Mouse (Mus musculus) small intestine, adult 2 months (tissue): ENCODE data around the gene Cacnb2. TPM values are rescaled to one million over a fixed set of nuclear protein-coding genes. Genes with fewer than 3 reads are reported as not detected.

Experiments used
- H3K27ac ChIP-seq: fragments of 200-500 bp; 2 replicates; pipeline ENCODE4 v1.5.1; 2012; ENCODE audit warnings: low read depth, low read length, control low read depth, inconsistent platforms; ENCODE audit not compliant: insufficient read depth
- H3K27me3 ChIP-seq: fragments of 200-500 bp; 2 replicates; pipeline ENCODE4 v1.6.1; 2012; ENCODE audit warnings: mild to moderate bottlenecking, moderate library complexity, low read length, inconsistent platforms; ENCODE audit not compliant: control insufficient read depth, insufficient read depth
- H3K36me3 ChIP-seq: fragments of 200-500 bp; 2 replicates; pipeline ENCODE4 v1.6.1; 2012; ENCODE audit warnings: mild to moderate bottlenecking, low read length, control low read depth, inconsistent platforms; ENCODE audit not compliant: control insufficient read depth, insufficient read depth
- H3K4me1 ChIP-seq: fragments of 200-500 bp; 2 replicates; pipeline ENCODE4 v1.6.1; 2012; ENCODE audit warnings: low read length, inconsistent platforms, mixed read lengths; ENCODE audit not compliant: control insufficient read depth, insufficient read depth, insufficient read length
- H3K4me3 ChIP-seq: fragments of 200-500 bp; 2 replicates; pipeline ENCODE4 v1.5.1; 2012; ENCODE audit warnings: low read depth, mild to moderate bottlenecking, control low read depth, inconsistent platforms, low read length, moderate library complexity
- CTCF ChIP-seq: fragments of 200-500 bp; IDR thresholded peaks from 2 replicates; pipeline ENCODE4 v1.5.1; 2012; ENCODE audit warnings: low read depth, mild to moderate bottlenecking, control low read depth, inconsistent platforms, low read length, moderate library complexity, mixed read lengths; ENCODE audit not compliant: insufficient replicate concordance, insufficient read length; ENCODE audit errors: extremely low read depth
- POLR2A ChIP-seq: fragments of 200-500 bp; IDR thresholded peaks from 2 replicates; pipeline ENCODE4 v1.6.1; 2012; ENCODE audit warnings: low read depth, mild to moderate bottlenecking, control low read depth, inconsistent platforms, low read length, moderate library complexity
- WGBS: fragments of 180-500 bp; shearing (Covaris S2); methylation state at CpG from one replicate; pipeline ENCODE4 v1.1.7; 2018; 5-methylcytosine and 5-hydroxymethylcytosine counted together
- polyA plus RNA-seq: library from polyadenylated mRNA; depleted of rRNA; stranded (reverse); fragments of >200 nt; gene quantifications from 2 replicates; pipeline ENCODE4 v1.2.3, GENCODE M21; 2012

The Cacnb2 gene
- polyA plus RNA-seq, 1 experiment: 0.76 TPM

DNA sequence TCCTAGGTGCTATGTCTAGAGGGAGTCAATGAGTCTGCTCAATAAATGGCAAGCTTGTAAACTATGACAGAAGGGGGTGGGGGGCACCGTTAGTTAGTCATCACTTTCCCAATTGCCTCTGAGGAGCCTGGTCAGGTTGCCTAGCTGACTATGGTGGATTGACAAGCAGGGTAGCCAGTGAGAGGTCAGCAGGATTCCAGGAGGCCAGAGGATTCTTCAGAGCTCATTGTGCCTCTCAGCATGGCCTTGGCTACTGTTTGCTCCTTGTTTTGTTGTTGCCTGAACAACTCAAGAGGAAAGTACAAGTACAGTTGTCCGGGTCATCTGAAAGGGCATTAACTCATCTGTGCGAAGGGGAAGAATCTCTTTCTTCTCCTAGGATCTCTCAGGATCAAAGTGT is 300.9 kb downstream of the Cacnb2 start:
- Histone ChIP-seq H3K27ac (no peak overlapping the region), H3K36me3 (no peaks in the 10 kb centered on the region), H3K27me3 (no peaks in the 10 kb centered on the region), H3K4me3 (no peak overlapping the region), H3K4me1 (peaks cover 2% of the 10 kb centered on the region; the same call in 1 of the 2 replicates)
- TF ChIP-seq POLR2A (no peak), CTCF (no peak)
- WGBS: 87% methylated on average over 3 of the region's 3 CpGs

- TF ChIP-seq POLR2A (no peak), CTCF (no peak)
- H3K36me3 ChIP-seq: no peaks in the 10 kb centered on the region
- H3K4me1 ChIP-seq: peaks cover 2% of the 10 kb centered on the region; the same call in 1 of the 2 replicates
- WGBS: 27% methylated on average over 2 of the region's 2 CpGs
- H3K4me3 ChIP-seq: no peak overlapping the region
- peak overlapping the region; percentile 20 for H3K27ac ChIP-seq
- no peaks in the 10 kb centered on the region for H3K27me3 ChIP-seq
Observed at GRCm38 (mm10) chr2:14904865-14905264, 302.0 kb downstream of the Cacnb2 start.

- H3K4me1 ChIP-seq: peaks cover 2% of the 10 kb centered on the region; the same call in 1 of the 2 replicates
- WGBS: 74% methylated on average over 10 of the region's 10 CpGs
- no peak overlapping the region for H3K4me3 ChIP-seq
- no peaks in the 10 kb centered on the region for H3K27me3 ChIP-seq
- no peaks in the 10 kb centered on the region for H3K36me3 ChIP-seq
- TF ChIP-seq POLR2A (no peak), CTCF (no peak)
- H3K27ac ChIP-seq: no peak overlapping the region
Observed at GRCm38 (mm10) chr2:14907124-14907925, 304.4 kb downstream of the Cacnb2 start.

DNA sequence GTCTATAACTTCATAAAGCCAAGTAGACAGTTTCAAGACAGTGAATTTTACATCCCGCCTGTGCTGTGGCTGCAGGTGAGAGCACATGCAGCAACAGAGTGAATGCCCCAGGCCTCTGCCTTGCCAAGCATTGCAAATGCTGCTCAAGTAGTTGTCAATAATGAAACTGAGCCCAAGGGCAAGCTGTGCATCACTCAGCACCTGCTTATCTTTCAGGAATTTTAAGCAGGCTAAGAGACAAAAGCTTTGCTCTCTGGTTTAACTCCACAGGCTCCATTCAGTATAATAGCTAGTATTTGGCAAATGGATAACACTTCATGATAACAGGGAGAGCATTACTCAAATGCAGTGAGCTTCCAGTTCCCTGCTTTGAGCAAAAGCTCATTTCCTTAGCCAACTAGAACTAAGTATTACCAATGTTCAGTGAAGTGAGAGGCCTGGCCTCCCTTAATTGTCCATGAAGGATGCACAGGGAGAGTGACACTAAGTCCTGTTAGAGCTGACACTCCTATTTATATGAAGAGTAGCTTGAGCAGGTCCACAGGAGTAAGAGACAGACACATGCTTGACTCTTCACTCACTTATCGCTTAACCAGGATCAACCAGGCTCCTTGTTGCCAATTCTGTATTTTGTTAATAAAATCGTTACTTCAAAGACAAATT is 314.8 kb downstream of the Cacnb2 start:
- H3K4me3 ChIP-seq: no peak overlapping the region
- no peak for TF ChIP-seq POLR2A
- TF ChIP-seq CTCF: no peak
- no peaks in the 10 kb centered on the region for H3K36me3 ChIP-seq
- WGBS: 85% methylated on average over 3 of the region's 3 CpGs
- H3K4me1 ChIP-seq: no peaks in the 10 kb centered on the region
- no peak overlapping the region for H3K27ac ChIP-seq
- H3K27me3 ChIP-seq: no peaks in the 10 kb centered on the region

DNA sequence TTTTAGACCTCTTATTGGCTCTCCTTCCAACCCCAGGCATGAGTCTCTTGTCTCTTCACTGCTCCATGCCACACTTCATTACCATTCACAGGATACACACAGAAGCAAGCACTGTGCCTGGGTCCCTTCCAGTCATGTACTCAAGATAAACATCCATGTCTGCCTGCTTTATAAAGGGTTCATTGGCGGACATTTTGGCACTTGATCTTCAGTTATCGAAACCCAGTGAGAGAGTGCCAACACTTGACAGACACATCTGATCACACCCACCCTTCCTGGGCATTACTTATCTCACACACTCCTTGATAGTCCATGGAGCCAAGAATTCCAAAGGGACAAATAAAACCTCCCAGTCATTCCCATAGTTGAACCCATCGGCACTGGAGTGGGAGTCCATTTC is 327.0 kb downstream of the Cacnb2 start:
- no peak overlapping the region for H3K4me3 ChIP-seq
- no peaks in the 10 kb centered on the region for H3K27me3 ChIP-seq
- WGBS: 84% methylated on average over 3 of the region's 3 CpGs
- no peak overlapping the region for H3K27ac ChIP-seq
- H3K36me3 ChIP-seq: no peaks in the 10 kb centered on the region
- TF ChIP-seq POLR2A (no peak), CTCF (no peak)
- H3K4me1 ChIP-seq: peaks cover 4% of the 10 kb centered on the region; the same call in 1 of the 2 replicates

DNA sequence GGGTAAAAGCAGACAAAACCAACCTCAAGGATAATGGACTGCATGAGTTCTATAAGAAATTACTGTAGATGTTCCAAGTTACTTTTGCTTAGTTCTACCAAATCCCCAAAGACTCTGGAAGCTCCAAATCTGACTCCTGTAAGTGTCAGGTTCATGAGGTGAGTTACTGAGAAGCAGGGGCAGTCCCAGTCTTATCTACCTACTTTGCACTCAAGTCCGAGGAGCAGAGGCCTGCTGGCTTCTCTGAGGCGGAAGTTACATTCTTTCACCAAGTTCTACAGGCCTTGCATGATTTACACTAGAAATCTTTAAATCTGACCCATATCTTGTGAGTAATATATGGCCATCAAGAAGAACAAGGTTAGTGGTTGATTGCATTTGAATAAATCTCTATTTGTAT is 329.1 kb downstream of the Cacnb2 start:
- no peak overlapping the region for H3K27ac ChIP-seq
- H3K36me3 ChIP-seq: no peaks in the 10 kb centered on the region
- no peaks in the 10 kb centered on the region for H3K27me3 ChIP-seq
- no peak for TF ChIP-seq POLR2A
- H3K4me3 ChIP-seq: no peak overlapping the region
- H3K4me1 ChIP-seq: peaks cover 4% of the 10 kb centered on the region; the same call in 1 of the 2 replicates
- WGBS: 48% methylated on average over 2 of the region's 2 CpGs

- H3K27me3 ChIP-seq: no peaks in the 10 kb centered on the region
- H3K4me1 ChIP-seq: peaks cover 4% of the 10 kb centered on the region; the same call in 1 of the 2 replicates
- TF ChIP-seq CTCF (no peak), POLR2A (no peak)
- H3K4me3 ChIP-seq: no peak overlapping the region
- 50% methylated on average over 8 of the region's 8 CpGs for WGBS
- no peak overlapping the region for H3K27ac ChIP-seq
- H3K36me3 ChIP-seq: no peaks in the 10 kb centered on the region
Observed at GRCm38 (mm10) chr2:14936492-14936891, 333.6 kb downstream of the Cacnb2 start.
